Mouse (Mus musculus) limb, embryonic 15.5 days (tissue): Measurements from ENCODE around the gene Lrrc25. TPM values are rescaled to one million over a fixed set of nuclear protein-coding genes. Genes with fewer than 3 reads are reported as not detected.

Experiments used
- ATAC-seq: fragments of 200-750 bp; cut with Nextera tagmentation; 2 replicates; pipeline ENCODE4 v1.8.0; 2017; ENCODE audit warnings: low read depth, moderate TSS enrichment; ENCODE audit not compliant: insufficient number of reproducible peaks, low FRiP score, low TSS enrichment
- H3K27ac ChIP-seq: fragments of 300-500 bp; sonication (generic); 2 replicates; pipeline ENCODE4 v1.5.1; 2015; ENCODE audit warnings: moderate library complexity, mild to moderate bottlenecking, inconsistent platforms
- H3K27me3 ChIP-seq: fragments of 300-500 bp; sonication (generic); 2 replicates; pipeline ENCODE4 v1.6.1; 2015; ENCODE audit warnings: inconsistent platforms
- H3K36me3 ChIP-seq: fragments of 300-500 bp; sonication (generic); 2 replicates; pipeline ENCODE4 v1.6.1; 2015; ENCODE audit warnings: inconsistent platforms
- H3K4me1 ChIP-seq: fragments of 300-500 bp; sonication (generic); 2 replicates; pipeline ENCODE4 v1.6.1; 2015; ENCODE audit warnings: inconsistent platforms
- H3K4me2 ChIP-seq: fragments of 300-500 bp; sonication (generic); 2 replicates; pipeline ENCODE4 v1.6.1; 2015; ENCODE audit warnings: mild to moderate bottlenecking, inconsistent platforms
- H3K4me3 ChIP-seq: fragments of 300-500 bp; sonication (generic); 2 replicates; pipeline ENCODE4 v1.5.1; 2015; ENCODE audit warnings: mild to moderate bottlenecking, inconsistent platforms
- H3K9ac ChIP-seq: fragments of 300-500 bp; sonication (generic); 2 replicates; pipeline ENCODE4 v1.6.1; 2015; ENCODE audit warnings: inconsistent platforms
- H3K9me3 ChIP-seq: fragments of 300-500 bp; sonication (generic); 2 replicates; pipeline ENCODE4 v1.6.1; 2016; ENCODE audit warnings: inconsistent platforms
- WGBS: fragments of 180-500 bp; shearing (Covaris S2); methylation state at CpG from one replicate; pipeline ENCODE4 v1.1.7; 2015; 5-methylcytosine and 5-hydroxymethylcytosine counted together
- polyA plus RNA-seq: library from polyadenylated mRNA; unstranded; fragments of >200 nt; fragmentation: Nextera tagmentation; extraction: Ambion mirVana; gene quantifications from 2 replicates; pipeline ENCODE4 v1.2.1, GENCODE M21; 2015

The Lrrc25 gene
- polyA plus RNA-seq, 1 experiment from 2014 or later = 3.3 TPM

DNA sequence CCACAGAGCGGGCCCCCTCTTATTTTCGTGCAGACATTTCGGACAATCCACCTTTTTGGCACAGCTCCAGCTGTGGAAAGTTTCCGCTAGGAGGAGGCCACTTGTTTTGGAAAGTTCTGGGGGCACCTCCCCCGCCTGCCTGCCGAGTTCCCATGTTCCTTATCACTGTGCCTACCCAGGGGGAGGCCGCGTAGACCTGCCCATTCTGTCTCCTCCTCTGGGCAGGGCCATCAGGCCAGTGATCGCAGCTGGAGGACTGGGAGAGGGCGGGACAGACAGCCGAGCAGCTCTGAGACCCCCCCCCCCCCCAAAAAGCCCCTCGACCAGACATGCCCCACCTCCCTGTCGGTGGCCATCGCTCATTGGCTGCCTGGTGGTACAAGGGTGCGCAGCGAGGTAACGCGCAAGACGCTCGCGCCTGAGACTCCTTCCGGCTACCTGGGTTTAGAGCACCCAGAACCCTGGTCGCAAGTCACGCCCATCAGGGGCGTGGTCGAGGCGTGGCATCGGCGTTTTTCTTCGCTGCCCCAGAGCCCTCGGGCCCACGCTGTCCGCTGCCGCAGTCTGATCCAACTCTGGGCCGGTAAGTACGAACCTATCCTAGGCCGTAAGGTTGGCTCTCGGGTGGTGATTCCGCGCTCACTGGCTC lies 21.9 kb upstream of the Lrrc25 start, which contains the start of gene Isyna1:
Isyna1 (plus strand) TSS at position 413 of the 649 bp plus-strand sequence.
- peak; percentile 88 for ATAC-seq
- H3K4me2 ChIP-seq = peak within 1 kb of the TSS; percentile 99
- H3K36me3 ChIP-seq = peaks cover 39% of the 10 kb centered on the region
- H3K4me1 ChIP-seq = peaks cover 58% of the 10 kb centered on the region
- H3K27ac ChIP-seq = peak within 1 kb of the TSS; percentile 78
- peak within 1 kb of the TSS; percentile 65 for H3K4me3 ChIP-seq
- H3K27me3 ChIP-seq = no peaks in the 10 kb centered on the region
- H3K9ac ChIP-seq = peak within 1 kb of the TSS; percentile 57
- H3K9me3 ChIP-seq = no peaks in the 10 kb centered on the region
- under 1% methylated on average over 38 of the region's 40 CpGs for WGBS

DNA sequence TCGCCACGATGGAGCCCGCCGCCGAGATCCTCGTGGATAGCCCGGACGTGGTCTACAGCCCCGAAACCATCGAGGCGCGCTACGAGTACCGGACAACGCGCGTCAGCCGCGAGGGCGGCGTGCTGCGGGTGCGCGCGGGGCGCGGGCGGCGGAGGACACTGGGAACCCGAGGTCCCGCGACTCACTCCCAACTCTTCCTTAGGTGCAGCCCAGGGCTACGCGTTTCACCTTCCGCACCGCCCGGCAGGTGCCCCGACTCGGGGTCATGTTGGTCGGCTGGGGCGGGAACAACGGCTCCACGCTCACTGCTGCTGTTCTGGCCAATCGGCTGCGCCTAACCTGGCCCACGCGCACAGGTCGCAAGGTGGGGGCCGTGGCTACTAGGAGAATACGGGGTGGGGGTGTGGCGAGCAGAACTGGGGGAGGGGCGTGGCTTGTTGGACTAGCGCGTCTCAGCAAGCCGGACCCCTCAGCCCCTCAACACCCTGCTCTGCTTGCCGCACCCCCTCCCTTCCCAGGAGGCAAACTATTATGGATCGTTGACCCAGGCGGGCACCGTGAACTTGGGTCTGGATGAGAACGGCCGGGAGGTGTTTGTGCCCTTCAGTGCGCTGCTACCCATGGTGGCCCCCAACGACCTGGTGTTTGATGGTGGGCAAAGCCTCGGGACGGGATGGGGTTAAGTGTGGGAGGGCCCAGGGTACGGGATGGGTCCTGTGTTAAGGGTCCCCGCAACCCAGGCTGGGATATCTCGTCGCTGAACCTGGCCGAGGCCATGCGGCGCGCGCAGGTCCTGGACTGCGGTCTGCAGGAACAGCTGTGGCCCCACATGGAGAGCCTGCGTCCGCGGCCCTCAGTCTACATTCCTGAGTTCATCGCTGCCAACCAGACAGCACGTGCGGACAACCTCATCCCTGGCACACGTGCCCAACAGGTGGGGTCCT lies 21.1 kb upstream of the Lrrc25 start:
- Histone ChIP-seq H3K9ac (peak overlapping the region; percentile 57), H3K27ac (peak overlapping the region; percentile 78), H3K9me3 (no peaks in the 10 kb centered on the region), H3K36me3 (peaks cover 39% of the 10 kb centered on the region), H3K4me1 (peaks cover 66% of the 10 kb centered on the region), H3K4me3 (peak overlapping the region; percentile 65), H3K27me3 (no peaks in the 10 kb centered on the region), H3K4me2 (peak overlapping the region; percentile 99)
- no peak for ATAC-seq
- WGBS = 7% methylated on average over 82 of the region's 82 CpGs

DNA sequence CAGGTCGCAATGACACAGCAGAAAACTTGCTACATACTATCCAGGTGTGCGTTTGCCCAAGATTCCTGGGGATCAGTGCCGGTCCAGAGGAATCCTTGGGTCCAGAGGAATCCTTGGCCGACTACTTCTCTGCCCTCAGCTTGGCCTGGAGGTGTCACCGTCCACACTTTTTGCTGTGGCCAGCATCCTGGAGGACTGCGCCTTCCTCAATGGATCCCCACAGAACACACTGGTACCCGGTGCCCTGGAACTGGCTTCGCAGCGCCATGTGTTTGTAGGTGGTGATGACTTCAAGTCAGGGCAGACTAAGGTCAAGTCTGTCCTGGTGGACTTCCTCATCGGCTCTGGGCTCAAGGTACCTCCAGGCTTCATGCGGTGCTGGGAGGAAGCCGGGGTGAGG lies 20.1 kb upstream of the Lrrc25 start:
- H3K27ac ChIP-seq = no peak overlapping the region
- peaks cover 75% of the 10 kb centered on the region for H3K4me1 ChIP-seq
- H3K9ac ChIP-seq = no peak overlapping the region
- 95% methylated on average over 12 of the region's 12 CpGs for WGBS
- ATAC-seq = no peak
- no peaks in the 10 kb centered on the region for H3K9me3 ChIP-seq
- no peak overlapping the region; the same call in 1 of the 2 replicates for H3K4me3 ChIP-seq
- peak overlapping the region; percentile 99; the same call in 1 of the 2 replicates for H3K4me2 ChIP-seq
- H3K36me3 ChIP-seq = peaks cover 30% of the 10 kb centered on the region
- H3K27me3 ChIP-seq = no peaks in the 10 kb centered on the region

DNA sequence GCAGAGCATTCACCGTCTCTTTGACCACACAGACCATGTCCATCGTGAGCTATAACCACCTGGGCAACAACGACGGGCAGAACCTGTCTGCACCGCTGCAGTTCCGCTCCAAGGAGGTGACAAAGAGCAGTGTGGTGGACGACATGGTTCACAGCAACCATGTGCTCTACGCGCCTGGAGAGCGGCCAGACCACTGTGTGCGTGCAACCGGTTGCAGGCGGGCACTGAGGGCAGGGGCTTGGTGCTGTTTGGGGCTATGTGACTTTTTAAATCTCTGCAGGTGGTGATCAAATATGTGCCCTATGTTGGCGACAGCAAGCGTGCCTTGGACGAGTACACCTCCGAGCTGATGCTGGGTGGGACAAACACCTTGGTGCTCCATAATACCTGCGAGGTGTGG lies 19.7 kb upstream of the Lrrc25 start:
- 90% methylated on average over 18 of the region's 18 CpGs for WGBS
- peaks cover 29% of the 10 kb centered on the region for H3K36me3 ChIP-seq
- H3K27me3 ChIP-seq = no peaks in the 10 kb centered on the region
- H3K4me1 ChIP-seq = peaks cover 79% of the 10 kb centered on the region
- ATAC-seq = no peak
- no peak overlapping the region for H3K4me3 ChIP-seq
- H3K9ac ChIP-seq = no peak overlapping the region
- no peak overlapping the region for H3K27ac ChIP-seq
- no peak overlapping the region for H3K4me2 ChIP-seq
- H3K9me3 ChIP-seq = no peaks in the 10 kb centered on the region

DNA sequence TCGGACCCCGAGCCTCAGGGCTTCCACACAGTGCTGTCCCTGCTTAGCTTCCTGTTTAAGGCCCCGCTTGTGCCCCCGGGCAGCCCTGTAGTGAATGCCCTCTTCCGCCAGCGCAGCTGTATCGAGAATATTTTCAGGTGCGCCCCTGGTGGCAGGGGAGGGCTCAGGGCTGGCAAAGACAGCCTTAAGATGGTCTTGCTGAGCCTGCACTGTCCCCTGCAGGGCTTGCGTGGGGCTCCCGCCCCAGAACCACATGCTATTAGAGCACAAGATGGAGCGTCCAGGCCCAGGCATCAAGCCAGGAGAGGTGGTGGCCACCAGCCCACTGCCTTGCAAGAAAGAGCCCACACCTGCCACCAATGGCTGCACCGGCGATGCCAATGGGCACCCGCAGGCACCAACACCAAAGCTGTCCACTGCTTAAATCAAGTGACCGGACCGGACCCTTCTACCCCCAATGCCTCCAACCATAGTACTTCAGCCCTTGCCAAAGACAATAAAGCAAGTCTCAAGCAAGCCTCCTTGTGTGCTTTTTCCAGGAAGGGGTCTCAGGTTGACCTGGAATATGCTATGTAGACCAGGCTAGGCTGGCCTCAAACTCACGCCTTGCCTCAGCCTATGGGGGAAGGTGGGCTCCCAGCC lies 19.1 kb upstream of the Lrrc25 start:
- WGBS = 83% methylated on average over 17 of the region's 17 CpGs
- Histone ChIP-seq H3K4me1 (peaks cover 82% of the 10 kb centered on the region), H3K9me3 (no peaks in the 10 kb centered on the region), H3K36me3 (peaks cover 25% of the 10 kb centered on the region), H3K4me3 (no peak overlapping the region; the same call in 1 of the 2 replicates), H3K9ac (no peak overlapping the region), H3K27me3 (no peaks in the 10 kb centered on the region), H3K4me2 (peak overlapping the region; percentile 79; the same call in 1 of the 2 replicates), H3K27ac (no peak overlapping the region)
- ATAC-seq = no peak

DNA sequence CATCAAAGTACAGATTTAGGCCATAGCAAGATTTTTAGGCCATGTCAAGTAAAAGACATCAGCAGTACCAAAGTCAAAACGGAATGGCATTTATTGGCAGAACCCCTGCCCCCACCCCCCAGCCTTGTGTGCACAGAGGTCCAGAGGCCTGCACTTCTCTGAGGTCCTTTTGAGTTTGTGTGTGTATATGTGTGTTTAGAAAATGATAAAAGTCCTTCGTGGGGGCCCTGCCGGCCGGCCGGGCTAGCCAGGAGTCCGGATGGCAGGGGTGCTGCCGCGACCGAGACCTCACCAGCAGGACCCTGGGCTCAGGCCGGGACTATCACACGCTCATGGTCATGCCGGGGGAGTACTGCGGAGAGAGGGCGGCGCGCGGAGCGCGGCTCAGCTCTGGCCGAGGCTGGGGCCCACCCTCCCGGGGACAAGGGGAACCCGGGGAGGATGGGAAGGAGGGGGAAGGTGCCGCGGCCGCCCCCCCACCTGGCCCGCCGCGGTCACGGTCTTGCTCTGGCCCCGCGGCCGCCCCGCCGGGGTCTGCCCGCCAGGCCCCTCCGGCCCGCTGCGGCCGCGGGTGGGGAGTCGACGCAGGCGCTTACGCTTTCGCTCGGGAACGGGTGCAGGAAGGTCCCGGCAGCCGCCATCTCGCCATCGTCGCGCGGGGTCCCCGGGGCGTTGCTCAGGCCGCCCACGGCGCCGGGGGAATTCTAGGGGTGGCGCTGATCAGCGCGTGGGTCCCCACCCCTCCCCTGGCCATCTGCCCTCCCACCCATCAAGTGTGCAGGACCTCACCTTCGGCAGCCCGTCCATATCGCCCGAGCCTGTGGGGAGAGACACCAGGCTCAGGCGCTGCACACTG lies 18.3 kb upstream of the Lrrc25 start:
- Histone ChIP-seq H3K9ac (peak overlapping the region; percentile 51), H3K4me1 (peaks cover 82% of the 10 kb centered on the region), H3K4me2 (peak overlapping the region; percentile 79), H3K4me3 (peak overlapping the region; percentile 48), H3K36me3 (peaks cover 31% of the 10 kb centered on the region), H3K27me3 (no peaks in the 10 kb centered on the region), H3K27ac (peak overlapping the region; percentile 61), H3K9me3 (no peaks in the 10 kb centered on the region)
- no peak for ATAC-seq
- WGBS = 11% methylated on average over 67 of the region's 68 CpGs

DNA sequence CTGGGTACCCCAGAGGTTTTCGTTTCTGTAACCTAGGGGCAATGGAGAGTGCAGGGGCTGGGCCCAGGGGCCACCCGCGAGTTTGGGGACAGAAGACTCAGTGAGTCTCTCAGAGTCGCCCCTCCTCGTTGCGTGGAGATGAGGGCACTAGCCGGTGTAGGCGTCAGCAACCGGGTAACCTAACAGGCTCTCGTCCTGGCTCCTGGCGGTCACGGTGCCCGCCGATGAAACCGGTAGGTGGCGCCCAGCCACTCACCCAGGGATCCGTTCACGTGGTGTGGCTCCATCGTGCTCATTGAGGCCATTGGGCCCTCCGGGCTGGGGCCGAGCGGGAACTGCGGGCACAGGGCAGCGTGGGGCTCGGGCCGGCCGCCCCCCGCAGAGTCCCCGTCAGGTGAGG lies 17.7 kb upstream of the Lrrc25 start:
- H3K27ac ChIP-seq = peak overlapping the region; percentile 61
- 3% methylated on average over 29 of the region's 29 CpGs for WGBS
- H3K27me3 ChIP-seq = no peaks in the 10 kb centered on the region
- H3K9me3 ChIP-seq = no peaks in the 10 kb centered on the region
- H3K9ac ChIP-seq = peak overlapping the region; percentile 51
- H3K4me3 ChIP-seq = peak overlapping the region; percentile 48
- H3K4me1 ChIP-seq = peaks cover 76% of the 10 kb centered on the region
- H3K4me2 ChIP-seq = peak overlapping the region; percentile 79
- H3K36me3 ChIP-seq = peaks cover 37% of the 10 kb centered on the region
- no peak for ATAC-seq

DNA sequence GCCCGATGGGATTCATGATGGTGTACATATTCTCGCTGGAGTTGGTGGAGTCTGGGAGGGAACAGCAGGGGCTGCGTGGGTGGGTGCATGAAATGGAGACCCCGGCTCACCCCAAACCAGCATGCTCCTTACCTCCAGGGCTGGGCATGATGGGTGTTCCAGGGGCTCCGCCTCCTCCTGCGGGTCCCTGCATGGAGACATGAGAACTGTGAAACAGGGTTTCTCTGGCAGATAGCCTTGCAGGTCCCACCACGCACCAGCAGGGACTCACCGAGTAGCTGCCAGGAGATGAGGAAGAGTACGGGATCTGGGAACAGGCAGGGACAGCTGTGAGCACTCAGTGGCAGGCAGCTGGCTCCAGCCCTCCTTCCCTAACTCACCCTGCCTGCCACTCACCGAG lies 17.2 kb upstream of the Lrrc25 start:
- no peak for ATAC-seq
- H3K4me1 ChIP-seq = peaks cover 72% of the 10 kb centered on the region
- peaks cover 39% of the 10 kb centered on the region for H3K36me3 ChIP-seq
- peak overlapping the region; percentile 61 for H3K27ac ChIP-seq
- no peak overlapping the region; the same call in 1 of the 2 replicates for H3K9ac ChIP-seq
- H3K4me3 ChIP-seq = peak overlapping the region; percentile 48
- 17% methylated on average over 10 of the region's 10 CpGs for WGBS
- peak overlapping the region; percentile 79 for H3K4me2 ChIP-seq
- no peaks in the 10 kb centered on the region for H3K27me3 ChIP-seq
- H3K9me3 ChIP-seq = no peaks in the 10 kb centered on the region

DNA sequence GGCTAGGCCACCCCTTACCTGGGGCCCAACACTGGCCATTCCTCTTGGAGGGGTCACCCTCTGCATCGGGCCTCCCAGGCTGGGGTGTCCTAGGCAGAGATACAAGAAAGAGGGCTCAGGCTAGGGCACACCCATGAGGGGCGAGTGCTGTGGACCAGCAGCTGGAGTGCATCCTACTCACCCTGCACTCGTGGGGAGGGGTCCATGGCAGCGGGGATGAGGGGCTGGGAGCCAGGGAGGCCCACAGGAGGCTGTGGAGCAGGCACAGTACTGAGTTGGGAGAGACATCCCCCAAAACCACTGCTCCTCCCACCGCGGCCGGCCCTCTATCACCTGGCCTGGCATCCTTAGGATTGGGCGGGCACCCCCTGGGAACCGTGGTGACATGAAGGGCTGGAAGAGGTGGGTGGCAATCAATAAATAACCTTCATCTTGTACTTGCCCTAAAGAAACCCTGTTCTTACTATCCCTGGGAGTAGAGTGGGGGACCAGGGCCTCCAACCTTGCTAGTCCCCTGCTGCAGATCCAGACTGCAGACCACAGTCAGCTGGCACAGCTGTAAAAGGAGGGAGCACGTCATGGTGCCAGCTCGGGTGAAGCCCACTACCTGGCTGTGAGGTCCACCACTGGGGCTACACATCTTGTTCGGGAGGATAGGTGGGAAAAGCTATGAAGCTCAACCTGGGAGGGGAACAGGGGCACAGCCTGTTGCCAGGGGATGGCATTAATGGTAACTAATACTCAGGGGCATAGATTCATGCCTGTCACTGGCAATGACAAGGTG lies 16.3 kb upstream of the Lrrc25 start:
- Histone ChIP-seq H3K9ac (no peak overlapping the region), H3K4me2 (no peak overlapping the region), H3K36me3 (peaks cover 43% of the 10 kb centered on the region), H3K27me3 (no peaks in the 10 kb centered on the region), H3K9me3 (no peaks in the 10 kb centered on the region), H3K4me1 (peaks cover 72% of the 10 kb centered on the region), H3K27ac (no peak overlapping the region), H3K4me3 (no peak overlapping the region)
- 79% methylated on average over 12 of the region's 12 CpGs for WGBS
- no peak for ATAC-seq

DNA sequence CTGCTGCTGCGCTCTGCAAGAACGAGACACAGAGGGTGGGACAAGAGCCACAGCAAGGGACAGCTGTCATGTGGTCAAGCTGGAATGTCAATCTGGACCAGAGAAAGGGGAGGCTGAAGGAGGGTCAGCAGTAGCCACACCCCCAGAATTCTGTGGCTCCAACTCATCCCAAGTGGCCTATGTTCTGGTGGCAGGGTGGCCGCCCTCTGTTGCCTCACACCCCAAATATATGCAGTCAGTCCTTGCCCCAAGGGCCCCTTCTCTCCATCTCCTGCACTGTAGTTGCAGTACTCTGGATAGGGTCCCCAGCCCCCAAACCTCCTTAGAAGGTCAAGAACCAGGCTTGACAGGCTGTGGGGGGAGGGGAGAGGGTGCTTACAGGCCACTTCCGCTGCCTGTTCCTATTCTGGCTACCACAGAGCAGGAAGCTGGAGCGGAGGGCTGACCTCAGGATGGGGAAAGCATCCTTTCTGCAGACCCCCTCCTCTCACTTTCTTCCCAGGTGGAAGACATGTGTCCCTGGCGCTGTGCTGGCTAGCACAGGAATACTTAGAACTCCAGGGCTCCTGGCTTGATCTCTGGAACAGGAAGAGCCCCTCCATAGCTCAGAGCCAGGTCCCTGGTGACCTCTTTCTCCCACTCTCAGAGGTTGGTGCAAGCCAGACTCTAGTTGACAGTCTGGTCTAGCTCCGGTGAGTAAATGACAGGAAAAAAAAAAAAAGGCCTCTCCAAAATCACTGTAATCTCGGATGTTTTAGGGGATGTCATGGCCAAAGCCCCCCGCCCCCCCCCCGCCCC lies 15.3 kb upstream of the Lrrc25 start:
- Histone ChIP-seq H3K4me2 (peak overlapping the region; percentile 39), H3K4me1 (peaks cover 64% of the 10 kb centered on the region), H3K4me3 (peak overlapping the region; percentile 18), H3K27ac (peak overlapping the region; percentile 50), H3K36me3 (peaks cover 41% of the 10 kb centered on the region), H3K9ac (no peak overlapping the region), H3K27me3 (no peaks in the 10 kb centered on the region), H3K9me3 (no peaks in the 10 kb centered on the region)
- WGBS = 25% methylated on average over 10 of the region's 10 CpGs
- ATAC-seq = no peak
